Mouse (Mus musculus): ENCODE data around the gene Ren1.

Gene Ren1

DNA sequence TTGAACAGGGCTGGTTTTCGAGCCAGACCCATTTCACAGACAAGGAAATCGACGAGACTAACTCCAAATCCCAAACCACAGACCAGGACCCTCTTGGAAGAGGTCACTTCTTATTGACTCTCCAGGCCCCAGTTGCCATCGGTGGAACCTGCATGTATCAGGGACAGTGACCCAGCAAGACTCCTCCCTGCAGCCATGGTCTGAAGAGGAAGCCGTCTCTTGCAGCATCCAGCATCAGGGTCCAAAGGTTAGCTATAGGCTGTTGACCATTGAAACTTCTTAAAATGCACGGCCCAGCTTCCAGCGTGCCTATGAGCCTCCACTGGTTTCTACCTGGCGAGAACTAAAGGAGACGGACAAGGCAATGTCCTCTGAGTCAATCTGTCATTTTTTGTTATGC is 59.5 kb downstream of the Ren1 start:
- Histone ChIP-seq H3K4me1 (replicated peaks; ENCODE audit: low read depth, low read length) (peaks cover 81% of the 10 kb centered on the region), H3K4me3 (replicated peaks; ENCODE audit: low read length) (no peak overlapping the region), H3K27me3 (ENCODE audit: insufficient read depth, low read length) (no peaks in the 10 kb centered on the region), H3K36me3 (ENCODE audit: insufficient read depth, low read length) (0 out of 2 replicates have a peak, but pooled peaks cover 16% of the 10 kb centered on the region), H3K9me3 (ENCODE audit: low read length) (peaks cover 6% of the 10 kb centered on the region; the same call in 1 of the 2 replicates)
- TF ChIP-seq CTCF (conservative IDR thresholded peaks at IDR 0.05; ENCODE audit: low read length) (no peak), NANOG (IDR thresholded peaks at IDR 0.05; ENCODE audit: borderline replicate concordance, low read length) (no peak), POU5F1 (IDR thresholded peaks at IDR 0.05; ENCODE audit: borderline replicate concordance, low read length) (no peak)
